Mouse (Mus musculus): ENCODE results near the gene Lnx2. TPM values are rescaled to one million over a fixed set of nuclear protein-coding genes. Genes with fewer than 3 reads are reported as not detected.

Gene Lnx2
- polyA plus RNA-seq, 2 experiments: 4.1 to 4.4 TPM

DNA sequence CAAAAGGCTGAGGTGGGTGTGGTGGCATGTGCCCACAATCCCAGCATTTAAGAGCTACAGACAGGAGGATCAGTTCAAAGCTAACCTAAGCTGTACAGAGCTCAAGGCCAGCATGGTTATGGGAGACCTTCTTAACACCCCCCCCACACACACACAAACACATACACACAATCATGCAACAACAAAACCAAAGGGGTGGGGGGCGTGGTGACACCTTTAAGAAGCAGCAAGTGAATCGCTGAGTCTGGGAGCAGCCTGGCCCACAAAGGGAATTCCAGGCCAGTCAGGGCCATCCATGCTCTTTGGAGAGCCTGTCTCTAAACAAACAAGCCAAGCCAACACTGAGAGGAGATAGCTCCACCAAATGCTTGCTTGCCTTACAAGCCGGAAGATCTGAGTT, 38.8 kb downstream of the Lnx2 start:
- no peak for DNase-seq (ENCODE audit: low read depth in 3 of 3, low spot score in 3 of 3)
- TF ChIP-seq CTCF (IDR thresholded peaks at IDR 0.05; ENCODE audit: low read depth) (no peak), EP300 (IDR thresholded peaks at IDR 0.05; ENCODE audit: low read depth) (no peak)
- H3K9ac ChIP-seq (replicated peaks): no peak overlapping the region

DNA sequence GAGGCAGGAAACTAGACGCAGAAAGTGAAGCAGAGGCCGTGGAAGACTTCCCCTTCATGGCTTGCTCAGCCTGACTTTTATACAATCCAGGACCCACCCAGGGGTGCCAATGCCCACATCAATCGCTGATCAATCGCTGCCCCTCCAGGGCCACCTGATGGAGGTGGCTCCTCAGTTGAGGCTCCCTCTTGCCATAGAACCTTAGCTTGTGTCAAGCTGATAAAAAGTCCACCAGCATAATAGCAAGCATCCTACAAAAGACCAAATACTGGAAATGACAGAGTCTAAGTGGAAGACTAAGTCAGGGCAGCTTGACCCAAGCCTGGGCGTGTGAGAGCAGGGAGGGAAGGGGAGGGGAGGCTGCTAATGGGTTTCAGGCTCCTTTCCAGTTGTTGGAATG, 39.7 kb downstream of the Lnx2 start:
- Histone ChIP-seq H3K27ac (no peak overlapping the region), H3K4me2 (ENCODE audit: low read depth) (no peak overlapping the region)
- WGBS (ENCODE audit: insufficient replicate concordance): 80% methylated on average over 5 of the region's 5 CpGs

More for the DNA sequence above, 38.8 kb downstream of the Lnx2 start:
- H3K27me3 ChIP-seq (ENCODE audit: control insufficient read depth, insufficient read depth, low read length): no peaks in the 10 kb centered on the region
- 59% methylated on average over 3 of the region's 3 CpGs for WGBS (ENCODE audit: insufficient replicate concordance)
- H3K4me2 ChIP-seq (ENCODE audit: low read depth): no peak overlapping the region
- ATAC-seq (ENCODE audit: insufficient read depth): no peak
- no peak overlapping the region for H3K4me3 ChIP-seq (ENCODE audit: insufficient read depth in 1 of 2, low read depth in 2 of 2, low read length in 2 of 2)
- no peaks in the 10 kb centered on the region for H3K4me1 ChIP-seq (replicated peaks; ENCODE audit: control insufficient read depth in 2 of 2, insufficient read depth in 2 of 2, low read length in 1 of 2)
- H3K9me3 ChIP-seq (ENCODE audit: control insufficient read depth, low read length): no peaks in the 10 kb centered on the region
- no peak overlapping the region for H3K27ac ChIP-seq
- H3K36me3 ChIP-seq (replicated peaks; ENCODE audit: control insufficient read depth, insufficient read depth, low read depth): no peaks in the 10 kb centered on the region; the same call in 1 of the 2 replicates

DNA sequence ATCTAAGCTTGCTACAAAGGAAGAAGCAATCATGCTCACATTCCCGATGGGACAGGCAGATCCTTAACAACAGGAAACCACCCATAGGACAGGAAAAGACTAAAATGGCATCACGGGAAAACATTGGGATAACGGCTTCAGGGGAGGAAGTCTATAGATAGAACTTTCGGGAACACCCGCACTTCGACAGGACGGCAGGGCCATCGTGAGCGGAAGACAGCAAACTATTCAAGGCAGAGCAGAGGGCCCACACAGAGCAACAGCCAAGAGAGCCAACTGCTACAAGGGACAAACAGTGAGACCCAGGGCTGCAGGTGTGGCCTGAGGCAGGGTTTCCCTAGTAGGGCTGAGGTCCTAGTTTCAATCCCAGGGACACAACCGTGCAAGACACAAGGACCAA, 40.4 kb downstream of the Lnx2 start:
- no peak for DNase-seq (ENCODE audit: low read depth in 3 of 3, low spot score in 3 of 3)
- no peak overlapping the region for H3K4me3 ChIP-seq (ENCODE audit: insufficient read depth in 1 of 2, low read depth in 2 of 2, low read length in 2 of 2)

More for the DNA sequence above, 39.7 kb downstream of the Lnx2 start:
- no peak overlapping the region for H3K4me3 ChIP-seq (ENCODE audit: insufficient read depth in 1 of 2, low read depth in 2 of 2, low read length in 2 of 2)
- DNase-seq (ENCODE audit: low read depth in 3 of 3, low spot score in 3 of 3) (no peak), ATAC-seq (ENCODE audit: insufficient read depth) (no peak)
- H3K4me1 ChIP-seq (replicated peaks; ENCODE audit: control insufficient read depth in 2 of 2, insufficient read depth in 2 of 2, low read length in 1 of 2): no peaks in the 10 kb centered on the region
- H3K9ac ChIP-seq (replicated peaks): no peak overlapping the region
- H3K27me3 ChIP-seq (ENCODE audit: control insufficient read depth, insufficient read depth, low read length): no peaks in the 10 kb centered on the region
- H3K9me3 ChIP-seq (ENCODE audit: control insufficient read depth, low read length): no peaks in the 10 kb centered on the region
- TF ChIP-seq CTCF (IDR thresholded peaks at IDR 0.05; ENCODE audit: low read depth): no peak
- TF ChIP-seq EP300 (IDR thresholded peaks at IDR 0.05; ENCODE audit: low read depth): no peak
- H3K36me3 ChIP-seq (replicated peaks; ENCODE audit: control insufficient read depth, insufficient read depth, low read depth): no peaks in the 10 kb centered on the region; the same call in 1 of the 2 replicates

DNA sequence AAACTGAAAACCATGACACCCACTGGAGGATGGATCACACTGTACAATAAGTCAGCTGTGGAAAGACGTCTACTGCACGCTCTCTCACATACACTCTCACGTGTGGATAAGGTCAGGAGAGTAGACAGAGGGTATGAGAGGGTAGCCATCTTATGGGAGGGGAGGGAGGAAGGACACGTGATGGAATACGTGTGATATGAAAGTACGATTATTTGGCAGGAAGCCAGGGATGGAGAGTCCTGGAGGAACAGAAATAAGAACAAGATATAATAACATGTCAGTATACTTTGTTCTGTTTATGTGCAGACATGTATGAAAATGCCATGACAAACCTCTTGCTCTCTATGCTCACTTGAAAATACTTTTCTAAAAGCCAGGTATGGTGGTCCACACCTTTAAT, 41.1 kb downstream of the Lnx2 start:
- H3K4me2 ChIP-seq (ENCODE audit: low read depth): no peak overlapping the region
- no peak for ATAC-seq (ENCODE audit: insufficient read depth)
- H3K36me3 ChIP-seq (replicated peaks; ENCODE audit: control insufficient read depth, insufficient read depth, low read depth): no peaks in the 10 kb centered on the region
- no peaks in the 10 kb centered on the region for H3K9me3 ChIP-seq (ENCODE audit: control insufficient read depth, low read length)
- TF ChIP-seq CTCF (IDR thresholded peaks at IDR 0.05; ENCODE audit: low read depth): no peak
- TF ChIP-seq EP300 (IDR thresholded peaks at IDR 0.05; ENCODE audit: low read depth): no peak
- 64% methylated on average over 6 of the region's 6 CpGs for WGBS (ENCODE audit: insufficient replicate concordance)
- H3K27me3 ChIP-seq (ENCODE audit: control insufficient read depth, insufficient read depth, low read length): no peaks in the 10 kb centered on the region
- DNase-seq (ENCODE audit: low read depth in 3 of 3, low spot score in 3 of 3): no peak
- no peak overlapping the region for H3K9ac ChIP-seq (replicated peaks)
- no peak overlapping the region for H3K4me3 ChIP-seq (ENCODE audit: insufficient read depth in 1 of 2, low read depth in 2 of 2, low read length in 2 of 2)
- no peaks in the 10 kb centered on the region for H3K4me1 ChIP-seq (replicated peaks; ENCODE audit: control insufficient read depth in 2 of 2, insufficient read depth in 2 of 2, low read length in 1 of 2)
- no peak overlapping the region for H3K27ac ChIP-seq

More for the DNA sequence above, 40.4 kb downstream of the Lnx2 start:
- no peak overlapping the region for H3K27ac ChIP-seq
- H3K27me3 ChIP-seq (ENCODE audit: control insufficient read depth, insufficient read depth, low read length): no peaks in the 10 kb centered on the region
- H3K36me3 ChIP-seq (replicated peaks; ENCODE audit: control insufficient read depth, insufficient read depth, low read depth): no peaks in the 10 kb centered on the region; the same call in 1 of the 2 replicates
- H3K9me3 ChIP-seq (ENCODE audit: control insufficient read depth, low read length): no peaks in the 10 kb centered on the region
- TF ChIP-seq CTCF (IDR thresholded peaks at IDR 0.05; ENCODE audit: low read depth): no peak
- no peak for TF ChIP-seq EP300 (IDR thresholded peaks at IDR 0.05; ENCODE audit: low read depth)
- H3K4me1 ChIP-seq (replicated peaks; ENCODE audit: control insufficient read depth in 2 of 2, insufficient read depth in 2 of 2, low read length in 1 of 2): no peaks in the 10 kb centered on the region
- no peak for ATAC-seq (ENCODE audit: insufficient read depth)
- 63% methylated on average over 10 of the region's 10 CpGs for WGBS (ENCODE audit: insufficient replicate concordance)
- no peak overlapping the region for H3K4me2 ChIP-seq (ENCODE audit: low read depth)
- H3K9ac ChIP-seq (replicated peaks): no peak overlapping the region

DNA sequence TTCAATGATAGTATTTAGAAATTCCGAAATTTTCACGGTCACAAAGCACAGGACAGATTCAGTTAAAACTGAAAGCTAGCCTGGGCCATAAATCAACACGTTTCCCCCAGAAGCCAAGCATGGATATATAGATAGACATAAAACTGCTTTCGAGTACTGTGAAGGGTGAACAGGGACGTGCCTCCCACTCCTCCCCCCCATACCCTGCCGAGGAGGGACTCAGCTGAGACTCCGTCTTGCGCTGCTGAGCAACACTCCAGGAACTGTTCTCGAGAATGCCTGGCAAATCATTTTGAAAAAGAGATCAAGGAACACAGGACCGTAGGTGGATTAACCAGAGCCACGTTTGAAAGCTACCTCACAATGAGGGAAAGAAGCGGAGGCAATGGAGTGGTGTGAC, 42.1 kb downstream of the Lnx2 start:
- Histone ChIP-seq H3K4me2 (ENCODE audit: low read depth) (no peak overlapping the region), H3K4me3 (ENCODE audit: insufficient read depth in 1 of 2, low read depth in 2 of 2, low read length in 2 of 2) (no peak overlapping the region), H3K27me3 (ENCODE audit: control insufficient read depth, insufficient read depth, low read length) (no peaks in the 10 kb centered on the region), H3K9me3 (ENCODE audit: control insufficient read depth, low read length) (no peaks in the 10 kb centered on the region), H3K9ac (replicated peaks) (no peak overlapping the region), H3K4me1 (replicated peaks; ENCODE audit: control insufficient read depth in 2 of 2, insufficient read depth in 2 of 2, low read length in 1 of 2) (no peaks in the 10 kb centered on the region), H3K36me3 (replicated peaks; ENCODE audit: control insufficient read depth, insufficient read depth, low read depth) (no peaks in the 10 kb centered on the region), H3K27ac (no peak overlapping the region)
- no peak for DNase-seq (ENCODE audit: low read depth in 3 of 3, low spot score in 3 of 3)
- 75% methylated on average over 12 of the region's 12 CpGs for WGBS (ENCODE audit: insufficient replicate concordance)
- TF ChIP-seq CTCF (IDR thresholded peaks at IDR 0.05; ENCODE audit: low read depth): no peak
- TF ChIP-seq EP300 (IDR thresholded peaks at IDR 0.05; ENCODE audit: low read depth): no peak
- ATAC-seq (ENCODE audit: insufficient read depth): no peak

Data from liver, embryonic 14.5 days (tissue).